Mouse (Mus musculus): Measurements from ENCODE around the gene Wnt5b.

DNA sequence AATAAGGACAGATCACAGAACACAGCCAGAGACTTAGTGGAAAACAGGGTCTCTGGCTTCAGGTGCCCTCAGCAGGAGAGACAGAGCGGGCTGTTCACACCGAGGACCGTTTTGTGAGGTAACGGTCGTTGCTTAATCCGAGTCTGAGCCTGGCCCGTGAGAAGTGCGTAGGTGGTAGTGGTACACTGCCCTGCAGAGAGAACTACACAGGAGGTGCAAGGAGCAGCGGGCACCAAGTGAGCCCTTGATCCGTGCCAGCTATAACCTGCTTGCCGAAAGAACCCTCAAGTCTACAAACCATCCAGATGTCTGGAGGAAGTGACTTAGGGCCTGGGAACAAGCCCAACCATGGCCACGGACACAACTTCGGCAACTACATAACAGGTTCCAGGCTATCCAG is 114.8 kb downstream of the Wnt5b start:
- TF ChIP-seq POLR2A (IDR thresholded peaks at IDR 0.05; ENCODE audit: low read depth, low read length) (no peak), CTCF (IDR thresholded peaks at IDR 0.05; ENCODE audit: borderline replicate concordance, insufficient read depth, low read length) (no peak)

Data from embryonic fibroblast, embryonic 13.5 days (primary cell).